Mouse (Mus musculus) cortical plate, adult 2 months (tissue): ENCODE measurements at regions not wholly inside any gene's neighbourhood (a gene's known extent, or its start where the extent isn't known, plus 50 kb on each side); places are given as distances from the start of the nearest gene placed in this dataset.
"Not testable (repeated sequence)": the region's sequence is repeated elsewhere in the genome, so short reads cannot be mapped to it uniquely, and the experiment has no call there.

Experiments
- H3K27ac ChIP-seq: fragments of 200-500 bp; 2 replicates; pipeline ENCODE4 v1.5.1; 2012; ENCODE audit warnings: low read length, control low read depth, inconsistent platforms; ENCODE audit not compliant: insufficient read depth
- H3K4me1 ChIP-seq: fragments of 200-500 bp; 2 replicates; pipeline ENCODE4 v1.6.1; 2011; ENCODE audit warnings: low read length; ENCODE audit not compliant: control insufficient read depth, insufficient read depth
- H3K4me3 ChIP-seq: fragments of 200-500 bp; 2 replicates; pipeline ENCODE4 v1.5.1; 2011; ENCODE audit warnings: mild to moderate bottlenecking, low read length, control low read depth; ENCODE audit not compliant: insufficient read depth
- CTCF ChIP-seq: fragments of 200-500 bp; IDR thresholded peaks from 2 replicates; pipeline ENCODE4 v1.5.1; 2011; ENCODE audit warnings: mild to moderate bottlenecking, control low read depth, low read length; ENCODE audit not compliant: insufficient read depth; ENCODE audit errors: extremely low read depth
- POLR2A ChIP-seq: fragments of 200-500 bp; IDR thresholded peaks from 2 replicates; pipeline ENCODE4 v1.6.1; 2011; ENCODE audit warnings: mild to moderate bottlenecking, low read length, control low read depth; ENCODE audit not compliant: insufficient read depth; ENCODE audit errors: extremely low read depth

GRCm38 (mm10) chr9:85637274-85637673 is 111.9 kb downstream of the Ibtk start:
- TF ChIP-seq POLR2A, result no peak
- no peak for TF ChIP-seq CTCF
- H3K4me1 ChIP-seq, result no peaks in the 10 kb centered on the region
- no peak overlapping the region for H3K4me3 ChIP-seq
- no peak overlapping the region for H3K27ac ChIP-seq

GRCm38 (mm10) chr9:85636131-85636447 is 113.0 kb downstream of the Ibtk start:
- no peaks in the 10 kb centered on the region for H3K4me1 ChIP-seq
- TF ChIP-seq CTCF (no peak), POLR2A (no peak)
- no peak overlapping the region for H3K4me3 ChIP-seq
- H3K27ac ChIP-seq, result no peak overlapping the region

- TF ChIP-seq CTCF (no peak), POLR2A (no peak)
- Histone ChIP-seq H3K4me3 (no peak overlapping the region), H3K4me1 (no peaks in the 10 kb centered on the region), H3K27ac (no peak overlapping the region)
Measured at GRCm38 (mm10) chr9:85635438-85636130, 113.5 kb downstream of the Ibtk start.

- H3K27ac ChIP-seq, H3K4me1 ChIP-seq: not testable (repeated sequence)
Measured at GRCm38 (mm10) chr9:85634786-85635185, 114.3 kb downstream of the Ibtk start.

GRCm38 (mm10) chr9:85617972-85618371 is 131.2 kb downstream of the Ibtk start:
- Histone ChIP-seq H3K4me1 (no peaks in the 10 kb centered on the region), H3K4me3 (no peak overlapping the region), H3K27ac (no peak overlapping the region)
- TF ChIP-seq POLR2A (no peak), CTCF (no peak)

More at GRCm38 (mm10) chr9:85634786-85635185, 114.3 kb downstream of the Ibtk start:
- not testable (repeated sequence) for H3K4me3 ChIP-seq

- TF ChIP-seq POLR2A (no peak), CTCF (no peak)
- Histone ChIP-seq H3K4me1 (no peaks in the 10 kb centered on the region), H3K27ac (no peak overlapping the region)
Measured at GRCm38 (mm10) chr9:85617177-85617777, 131.9 kb downstream of the Ibtk start.

GRCm38 (mm10) chr9:85616266-85616869 is 132.8 kb downstream of the Ibtk start:
- no peak overlapping the region for H3K27ac ChIP-seq
- no peak overlapping the region for H3K4me3 ChIP-seq
- TF ChIP-seq CTCF, result no peak
- TF ChIP-seq POLR2A, result no peak
- H3K4me1 ChIP-seq, result no peaks in the 10 kb centered on the region

More at GRCm38 (mm10) chr9:85617177-85617777, 131.9 kb downstream of the Ibtk start:
- H3K4me3 ChIP-seq, result no peak overlapping the region

GRCm38 (mm10) chr9:85609152-85609551 is 140.0 kb downstream of the Ibtk start:
- no peaks in the 10 kb centered on the region for H3K4me1 ChIP-seq
- TF ChIP-seq POLR2A, result no peak
- TF ChIP-seq CTCF, result no peak

GRCm38 (mm10) chr9:85596959-85597358 is 152.2 kb downstream of the Ibtk start:
- no peak for TF ChIP-seq POLR2A
- TF ChIP-seq CTCF, result peak; percentile 42

More at GRCm38 (mm10) chr9:85609152-85609551, 140.0 kb downstream of the Ibtk start:
- Histone ChIP-seq H3K4me3 (no peak overlapping the region), H3K27ac (no peak overlapping the region)

GRCm38 (mm10) chr9:85593867-85594266 is 155.3 kb downstream of the Ibtk start:
- no peak overlapping the region for H3K27ac ChIP-seq
- H3K4me1 ChIP-seq, result no peaks in the 10 kb centered on the region
- TF ChIP-seq CTCF (no peak), POLR2A (no peak)
- H3K4me3 ChIP-seq, result no peak overlapping the region

More at GRCm38 (mm10) chr9:85596959-85597358, 152.2 kb downstream of the Ibtk start:
- H3K4me1 ChIP-seq, result no peaks in the 10 kb centered on the region
- no peak overlapping the region for H3K27ac ChIP-seq
- H3K4me3 ChIP-seq, result no peak overlapping the region
